Mouse (Mus musculus) C2C12 (cell line): ENCODE measurements around the gene Ggt5.

Experiments used
- CEBPB ChIP-seq: IDR thresholded peaks from one replicate; pipeline ENCODE4 v1.6.1; 2011; ENCODE audit warnings: low read depth, mild to moderate bottlenecking, control low read depth, moderate library complexity
- CTCF ChIP-seq: IDR thresholded peaks from one replicate; pipeline ENCODE4 v1.5.1; 2011; ENCODE audit not compliant: control insufficient read depth, insufficient read depth, insufficient read length
- FOSL1 ChIP-seq: IDR thresholded peaks from one replicate; pipeline ENCODE4 v1.8.0; 2011; ENCODE audit warnings: mild to moderate bottlenecking, low read length; ENCODE audit not compliant: poor library complexity, insufficient read depth, severe bottlenecking
- MAX ChIP-seq: IDR thresholded peaks from one replicate; pipeline ENCODE4 v1.6.1; 2011; ENCODE audit warnings: mild to moderate bottlenecking, control low read depth
- MYOD1 ChIP-seq: IDR thresholded peaks from one replicate; pipeline ENCODE4 v1.6.1; 2011; ENCODE audit warnings: low read depth; ENCODE audit not compliant: control insufficient read depth, insufficient read length
- MYOG ChIP-seq: IDR thresholded peaks from one replicate; pipeline ENCODE4 v1.6.1; 2011; ENCODE audit not compliant: control insufficient read depth, insufficient read length; ENCODE audit errors: extremely low read depth
- USF1 ChIP-seq: IDR thresholded peaks from one replicate; pipeline ENCODE4 v1.6.1; 2011; ENCODE audit warnings: low read depth, mild to moderate bottlenecking, control low read depth, moderate library complexity

GRCm38 (mm10) chr10:75635019-75635692 lies 46.0 kb downstream of the Ggt5 start:
- TF ChIP-seq MYOD1 (no peak), CTCF (no peak), MYOG (no peak), CEBPB (no peak), MAX (no peak), USF1 (no peak), FOSL1 (no peak)
